Mouse (Mus musculus) kidney, postnatal 36 days (tissue): ENCODE data around the gene Cactin.

Experiments used
- DNase-seq, 2 experiments: peaks; one replicate each; pipeline ENCODE4 v3.0.0; 2021 to 2022; ENCODE audit warnings: mixed read lengths in 2 of 2

Cactin gene

GRCm38 (mm10) chr10:81319741-81320549, 958 bp upstream of the Cactin start:
- peak in 1 of 2 experiments; percentile 97 for DNase-seq

- no peak for DNase-seq
Observed at GRCm38 (mm10) chr10:81321436-81321835, 533 bp downstream of the Cactin start.

GRCm38 (mm10) chr10:81322444-81322843, 1.5 kb downstream of the Cactin start:
- DNase-seq = no peak

- no peak for DNase-seq
Observed at GRCm38 (mm10) chr10:81323141-81323775, 2.4 kb downstream of the Cactin start.

- DNase-seq = no peak
Observed at GRCm38 (mm10) chr10:81323791-81324530, 3.1 kb downstream of the Cactin start.

GRCm38 (mm10) chr10:81325176-81325575, 4.3 kb downstream of the Cactin start:
- no peak for DNase-seq

GRCm38 (mm10) chr10:81325781-81326180, 4.9 kb downstream of the Cactin start:
- DNase-seq = no peak

- DNase-seq = peak; percentile 74 to 81
Observed at GRCm38 (mm10) chr10:81326858-81327257, 6.0 kb downstream of the Cactin start.

GRCm38 (mm10) chr10:81327959-81328358, 7.1 kb downstream of the Cactin start:
- peak; percentile 65 to 71 for DNase-seq

- DNase-seq = peak; percentile 78 to 79
Observed at GRCm38 (mm10) chr10:81328386-81328785, 7.5 kb downstream of the Cactin start, which contains the start of gene Tbxa2r. TSS of gene Tbxa2r (plus strand) at chr10:81328731.

- peak in 1 of 2 experiments; percentile 44 for DNase-seq
Observed at GRCm38 (mm10) chr10:81329194-81329975, 8.5 kb downstream of the Cactin start.

GRCm38 (mm10) chr10:81330007-81330406, 9.1 kb downstream of the Cactin start:
- DNase-seq = peak; percentile 61 to 70

GRCm38 (mm10) chr10:81332277-81332676, 11.4 kb downstream of the Cactin start:
- DNase-seq = no peak

GRCm38 (mm10) chr10:81334324-81334723, 13.4 kb downstream of the Cactin start:
- DNase-seq = no peak

- no peak for DNase-seq
Observed at GRCm38 (mm10) chr10:81335393-81336340, 14.8 kb downstream of the Cactin start.

GRCm38 (mm10) chr10:81336558-81336957, 15.7 kb downstream of the Cactin start:
- DNase-seq = no peak

- DNase-seq = no peak
Observed at GRCm38 (mm10) chr10:81340551-81341332, 19.8 kb downstream of the Cactin start.

GRCm38 (mm10) chr10:81341333-81341949, 20.5 kb downstream of the Cactin start:
- DNase-seq = peak; percentile 73 to 93

- peak in 1 of 2 experiments; percentile 58 for DNase-seq
Observed at GRCm38 (mm10) chr10:81342686-81343505, 22.0 kb downstream of the Cactin start, which contains the start of gene Gipc3. TSS of gene Gipc3 (minus strand) at chr10:81343266.
